Mouse (Mus musculus) intestine, postnatal 0 days (tissue): ENCODE data around the gene Jag2. TPM values are rescaled to one million over a fixed set of nuclear protein-coding genes. Genes with fewer than 3 reads are reported as not detected.

Experiments used
- ATAC-seq: fragments of 200-750 bp; cut with Nextera tagmentation; 2 replicates; pipeline ENCODE4 v1.8.0; 2017; ENCODE audit warnings: mild to moderate bottlenecking, moderate TSS enrichment, moderate library complexity
- H3K27ac ChIP-seq: fragments of 300-500 bp; sonication (generic); 2 replicates; pipeline ENCODE4 v1.5.1; 2014; ENCODE audit warnings: mild to moderate bottlenecking, low read depth, low read length, moderate library complexity
- H3K27me3 ChIP-seq: fragments of 300-500 bp; sonication (generic); replicated peaks from 2 replicates; pipeline ENCODE4 v1.6.1; 2014; ENCODE audit warnings: low read length, mixed read lengths; ENCODE audit not compliant: control insufficient read depth, insufficient read depth
- H3K36me3 ChIP-seq: fragments of 300-500 bp; sonication (generic); 2 replicates; pipeline ENCODE4 v1.6.1; 2014; ENCODE audit warnings: mild to moderate bottlenecking, moderate library complexity; ENCODE audit not compliant: control insufficient read depth, insufficient read depth
- H3K4me1 ChIP-seq: fragments of 300-500 bp; sonication (generic); replicated peaks from 2 replicates; pipeline ENCODE4 v1.6.1; 2014; ENCODE audit warnings: antibody characterized with exemption, low read length, mixed read lengths; ENCODE audit not compliant: control insufficient read depth, insufficient read depth
- H3K4me2 ChIP-seq: fragments of 300-500 bp; sonication (generic); replicated peaks from 2 replicates; pipeline ENCODE4 v1.6.1; 2014; ENCODE audit warnings: low read depth, mild to moderate bottlenecking, moderate library complexity
- H3K4me3 ChIP-seq: fragments of 300-500 bp; sonication (generic); 2 replicates; pipeline ENCODE4 v1.5.1; 2014; ENCODE audit warnings: low read depth, low read length
- H3K9ac ChIP-seq: fragments of 300-500 bp; sonication (generic); 2 replicates; pipeline ENCODE4 v1.6.1; 2014; ENCODE audit warnings: mild to moderate bottlenecking, low read depth, low read length
- H3K9me3 ChIP-seq: fragments of 300-500 bp; sonication (generic); 2 replicates; pipeline ENCODE4 v1.6.1; 2016; ENCODE audit warnings: mixed run types; ENCODE audit not compliant: control insufficient read depth
- CTCF ChIP-seq: sonication (generic); IDR thresholded peaks from 2 replicates; pipeline ENCODE4 v1.5.1; 2016; ENCODE audit warnings: low read depth, mild to moderate bottlenecking, control low read depth, antibody characterized with exemption, moderate library complexity
- WGBS: fragments of 180-500 bp; shearing (Covaris S2); extraction: QIAGEN DNeasy Blood & Tissue Kit; methylation state at CpG from one replicate; pipeline ENCODE4 v1.1.7; 2014; 5-methylcytosine and 5-hydroxymethylcytosine counted together
- polyA plus RNA-seq: library from polyadenylated mRNA; unstranded; fragments of >200 nt; fragmentation: Nextera tagmentation; extraction: Ambion mirVana; gene quantifications from 2 replicates; pipeline ENCODE4 v1.2.1, GENCODE M21; 2015

The Jag2 gene
- polyA plus RNA-seq, 1 experiment from 2014 or later, result 1.4 TPM

DNA sequence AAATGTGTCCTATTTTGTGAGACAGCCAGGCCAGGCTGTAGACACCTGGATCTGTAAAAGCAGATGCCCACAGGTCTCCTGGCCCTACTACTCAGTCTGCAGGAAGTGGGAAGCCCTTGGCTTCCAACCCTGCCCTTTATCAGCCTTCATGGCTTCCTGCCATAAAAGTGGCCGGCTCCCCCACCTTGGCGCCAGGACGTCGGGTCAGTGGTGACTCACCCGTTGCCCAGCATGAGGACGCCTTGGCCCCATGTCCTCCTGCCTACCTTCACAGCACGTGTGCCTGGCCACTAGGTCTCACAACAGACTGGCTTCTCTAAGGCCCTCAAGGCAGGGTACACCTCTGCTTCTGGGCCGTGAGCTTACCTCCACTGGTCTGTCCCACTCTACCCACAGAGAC is 22.9 kb upstream of the Jag2 start:
- ATAC-seq, result peak; percentile 66
- Histone ChIP-seq H3K27me3 (no peaks in the 10 kb centered on the region), H3K9me3 (no peaks in the 10 kb centered on the region), H3K4me2 (no peak overlapping the region), H3K27ac (no peak overlapping the region), H3K36me3 (no peaks in the 10 kb centered on the region), H3K9ac (no peak overlapping the region), H3K4me1 (0 out of 2 replicates have a peak, but pooled peaks cover 2% of the 10 kb centered on the region), H3K4me3 (no peak overlapping the region)
- TF ChIP-seq CTCF, result no peak
- 22% methylated on average over 8 of the region's 8 CpGs for WGBS

DNA sequence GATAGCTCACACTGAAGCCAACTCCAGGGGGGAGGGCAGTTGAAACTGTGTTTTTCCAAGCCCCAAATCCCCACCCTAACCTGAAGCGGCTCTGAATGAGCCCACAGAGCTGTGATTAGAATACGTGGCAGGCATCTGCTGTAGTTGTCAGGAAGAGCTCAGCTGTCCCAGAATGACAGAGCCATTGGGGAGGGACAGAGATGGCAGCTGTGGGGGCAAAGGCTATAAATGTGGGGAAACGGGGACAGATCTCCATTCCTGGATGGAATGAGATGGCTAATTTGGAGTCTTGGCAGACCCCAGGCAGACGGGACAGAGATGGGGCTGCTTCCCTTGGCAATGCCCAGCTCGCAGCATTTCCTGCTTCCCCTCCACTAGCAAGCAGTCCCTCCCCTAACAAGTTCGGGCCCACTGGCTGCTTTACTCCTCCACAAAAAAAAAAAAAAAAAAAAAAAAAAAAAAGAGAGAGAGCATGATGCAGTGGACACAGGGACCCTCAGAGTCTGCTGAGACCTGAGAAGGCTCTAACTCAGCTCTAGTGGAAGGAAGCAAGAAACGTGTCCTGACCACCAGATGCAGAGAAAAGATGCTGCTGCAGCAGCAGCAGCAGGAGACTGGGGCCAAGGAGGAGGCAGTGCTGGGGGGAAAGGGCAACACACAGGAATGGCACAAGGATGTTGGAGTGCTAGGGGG is 21.7 kb upstream of the Jag2 start:
- TF ChIP-seq CTCF, result no peak
- 0 out of 2 replicates have a peak, but pooled peaks cover 2% of the 10 kb centered on the region for H3K4me1 ChIP-seq
- H3K27ac ChIP-seq, result no peak overlapping the region
- no peak overlapping the region for H3K9ac ChIP-seq
- no peak overlapping the region for H3K4me3 ChIP-seq
- H3K27me3 ChIP-seq, result no peaks in the 10 kb centered on the region
- H3K36me3 ChIP-seq, result no peaks in the 10 kb centered on the region
- ATAC-seq, result no peak
- H3K9me3 ChIP-seq, result no peaks in the 10 kb centered on the region
- H3K4me2 ChIP-seq, result no peak overlapping the region
- WGBS, result 28% methylated on average over 7 of the region's 7 CpGs

DNA sequence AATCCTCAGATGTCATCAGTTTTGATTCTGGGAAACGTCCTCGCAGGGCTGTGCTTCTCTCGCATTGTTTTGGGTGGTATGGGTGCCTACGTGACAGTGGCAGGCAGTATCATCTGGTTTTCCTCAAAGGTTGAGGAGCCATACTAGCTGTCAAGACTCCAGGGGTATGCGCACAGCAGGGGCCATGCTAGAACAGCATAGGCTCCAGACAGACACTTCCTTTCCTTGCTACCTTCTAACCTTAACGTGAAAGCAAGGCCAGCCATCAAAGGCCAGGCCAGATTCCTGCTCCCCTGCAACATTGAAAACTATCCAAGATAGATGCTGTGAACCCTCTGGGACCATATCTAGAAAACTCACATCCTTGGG is 21.2 kb upstream of the Jag2 start:
- Histone ChIP-seq H3K4me1 (0 out of 2 replicates have a peak, but pooled peaks cover 2% of the 10 kb centered on the region), H3K4me2 (peak overlapping the region; percentile 95), H3K27ac (peak overlapping the region; percentile 28; the same call in 1 of the 2 replicates), H3K9me3 (no peaks in the 10 kb centered on the region), H3K4me3 (peak overlapping the region; percentile 50), H3K9ac (peak overlapping the region; percentile 50; the same call in 1 of the 2 replicates), H3K27me3 (no peaks in the 10 kb centered on the region), H3K36me3 (no peaks in the 10 kb centered on the region)
- TF ChIP-seq CTCF, result no peak
- WGBS, result 12% methylated on average over 6 of the region's 6 CpGs
- ATAC-seq, result no peak

DNA sequence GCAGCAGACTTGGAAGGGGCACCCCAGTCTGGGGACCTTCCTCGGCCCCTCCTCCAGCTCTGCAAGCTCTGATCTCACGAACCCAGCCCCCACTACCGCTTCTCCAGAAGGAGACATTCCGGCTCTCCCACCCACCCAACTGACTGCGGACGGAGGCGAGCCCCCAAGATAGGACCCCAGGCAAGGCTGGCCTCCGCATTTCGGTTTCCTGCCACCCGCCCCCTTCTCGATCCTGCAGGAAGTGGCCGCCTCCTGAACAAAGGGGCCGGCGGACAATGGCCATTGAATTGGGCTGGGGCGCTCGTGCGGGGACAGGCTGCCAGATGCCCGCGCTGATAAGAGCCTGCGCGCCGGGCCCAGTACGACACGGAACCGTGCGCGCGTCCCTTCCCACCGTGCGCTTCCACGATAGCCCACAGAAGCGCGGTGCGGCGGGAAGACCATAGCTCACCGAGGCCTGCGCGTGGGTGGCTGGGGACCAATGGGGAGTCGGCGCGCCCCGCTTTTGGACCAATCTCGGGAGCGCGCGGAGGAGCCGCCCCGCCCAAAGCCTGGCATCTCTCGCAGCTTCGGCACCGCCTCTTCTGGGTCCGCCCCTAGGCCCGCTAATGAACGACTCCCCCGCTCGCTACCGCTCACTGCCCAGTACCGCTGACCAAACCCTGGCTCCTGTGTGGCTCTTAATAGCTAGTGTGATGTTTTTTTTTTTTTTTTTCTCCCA is 20.6 kb upstream of the Jag2 start:
- TF ChIP-seq CTCF, result no peak
- Histone ChIP-seq H3K4me1 (0 out of 2 replicates have a peak, but pooled peaks cover 2% of the 10 kb centered on the region), H3K4me2 (peak overlapping the region; percentile 95), H3K4me3 (peak overlapping the region; percentile 50), H3K27me3 (no peaks in the 10 kb centered on the region), H3K27ac (peak overlapping the region; percentile 28; the same call in 1 of the 2 replicates), H3K36me3 (no peaks in the 10 kb centered on the region), H3K9me3 (no peaks in the 10 kb centered on the region), H3K9ac (peak overlapping the region; percentile 50)
- WGBS, result under 1% methylated on average over 57 of the region's 58 CpGs
- peak; percentile 55 for ATAC-seq

DNA sequence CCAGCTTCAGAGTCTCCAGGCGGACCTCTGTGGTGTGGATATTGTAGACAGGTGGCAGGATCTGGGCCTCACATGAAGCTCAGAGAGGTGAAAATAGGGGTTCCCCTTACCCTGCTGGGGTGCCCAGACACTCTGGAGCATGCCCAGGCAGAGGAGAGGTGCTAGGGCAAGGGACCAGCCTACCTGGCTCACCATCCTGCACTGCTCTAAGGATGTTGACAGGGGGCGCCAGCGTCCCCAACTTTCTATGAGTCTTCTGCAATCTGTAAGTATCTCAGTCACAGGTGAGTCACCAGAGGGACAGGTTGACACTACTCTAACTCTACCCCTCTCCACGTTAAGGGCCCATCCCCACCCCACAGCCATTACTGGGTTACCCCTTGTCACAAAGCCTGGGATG is 17.7 kb upstream of the Jag2 start:
- H3K27ac ChIP-seq, result no peak overlapping the region; the same call in 1 of the 2 replicates
- peak; percentile 70 for TF ChIP-seq CTCF
- H3K9ac ChIP-seq, result no peak overlapping the region
- H3K4me1 ChIP-seq, result no peaks in the 10 kb centered on the region
- no peaks in the 10 kb centered on the region for H3K36me3 ChIP-seq
- H3K27me3 ChIP-seq, result no peaks in the 10 kb centered on the region
- no peak overlapping the region for H3K4me3 ChIP-seq
- H3K9me3 ChIP-seq, result no peaks in the 10 kb centered on the region
- ATAC-seq, result no peak
- H3K4me2 ChIP-seq, result no peak overlapping the region
- WGBS, result 31% methylated on average over 4 of the region's 4 CpGs

DNA sequence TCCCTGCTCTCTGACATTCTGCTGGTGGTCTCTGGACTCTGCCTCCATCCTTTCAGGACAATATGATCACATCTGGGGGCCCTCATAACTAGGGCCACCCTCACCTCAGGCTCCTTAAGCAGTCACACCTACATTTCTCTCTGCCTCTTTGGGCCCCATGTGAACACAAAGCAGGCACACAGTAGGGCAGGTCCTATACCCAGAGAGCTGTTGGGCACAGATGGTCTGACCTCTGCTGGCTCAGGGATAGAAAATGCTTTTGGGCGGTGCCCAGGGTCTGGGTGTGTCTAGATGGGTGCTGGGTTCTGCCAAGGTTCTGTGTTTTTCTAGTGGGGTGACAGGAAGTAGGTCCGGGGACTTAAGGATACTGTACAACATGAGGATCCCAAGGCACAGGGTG is 14.1 kb upstream of the Jag2 start:
- Histone ChIP-seq H3K4me2 (no peak overlapping the region), H3K36me3 (no peaks in the 10 kb centered on the region), H3K4me3 (no peak overlapping the region), H3K9me3 (no peaks in the 10 kb centered on the region), H3K27me3 (no peaks in the 10 kb centered on the region), H3K27ac (no peak overlapping the region), H3K4me1 (peaks cover 8% of the 10 kb centered on the region), H3K9ac (no peak overlapping the region)
- ATAC-seq, result no peak
- 87% methylated on average over 2 of the region's 2 CpGs for WGBS
- no peak for TF ChIP-seq CTCF
